4 mouse cellular contexts compared by ENCODE assay signal in genomic region chrX:152996105-152996504, GRCm38 (mm10). TPM values are rescaled to one million over a fixed set of nuclear protein-coding genes. Genes with fewer than 3 reads are reported as not detected.
"Had no signal": no experiment of that assay in that cellular context is flagged by ENCODE, and none has a peak within 500 bp of the region (broad histone marks: within the 10 kb centered on the region; RNA-seq: fewer than 3 reads in every experiment).

No protein-coding gene starts in this region.

RNA-seq across cellular contexts. Expression of gene Usp51, which starts 10.2 kb away (rescaled TPM):
- total RNA-seq: heart, postnatal 14 days; heart, postnatal 25 days; heart, postnatal 36 days; hematopoietic stem cell, adult 5-6 weeks had no signal
